Mouse (Mus musculus): ENCODE results near the gene Pex11g. TPM values are rescaled to one million over a fixed set of nuclear protein-coding genes. Genes with fewer than 3 reads are reported as not detected.
A peak's percentile ranks its signal among the peaks of the same experiment; 100 is the strongest.

Pex11g gene
- polyA plus RNA-seq, 1 experiment from 2014 or later: 5.6 TPM

GRCm38 (mm10) chr8:3428426-3428825 lies 39.1 kb downstream of the Pex11g start:
- Histone ChIP-seq H3K9me3 (no peaks in the 10 kb centered on the region), H3K36me3 (peaks cover 49% of the 10 kb centered on the region), H3K27ac (no peak overlapping the region), H3K9ac (no peak overlapping the region), H3K4me1 (no peaks in the 10 kb centered on the region), H3K27me3 (no peaks in the 10 kb centered on the region), H3K4me3 (no peak overlapping the region), H3K4me2 (no peak overlapping the region)
- no peak for ATAC-seq (ENCODE audit: insufficient number of reproducible peaks, low FRiP score, low TSS enrichment, low read depth)
- WGBS: 59% methylated on average over 2 of the region's 2 CpGs

- 81% methylated on average over 3 of the region's 3 CpGs for WGBS
- ATAC-seq (ENCODE audit: insufficient number of reproducible peaks, low FRiP score, low TSS enrichment, low read depth): no peak
- no peaks in the 10 kb centered on the region for H3K9me3 ChIP-seq
- no peak overlapping the region for H3K9ac ChIP-seq
- H3K4me1 ChIP-seq: no peaks in the 10 kb centered on the region
- no peaks in the 10 kb centered on the region for H3K27me3 ChIP-seq
- no peak overlapping the region for H3K4me3 ChIP-seq
- peaks cover 27% of the 10 kb centered on the region for H3K36me3 ChIP-seq
- H3K4me2 ChIP-seq: no peak overlapping the region
- no peak overlapping the region for H3K27ac ChIP-seq
Measured at GRCm38 (mm10) chr8:3426211-3426610, 41.3 kb downstream of the Pex11g start.

GRCm38 (mm10) chr8:3425217-3425616 lies 42.3 kb downstream of the Pex11g start:
- WGBS: 77% methylated on average over 5 of the region's 5 CpGs
- no peak overlapping the region for H3K27ac ChIP-seq
- H3K36me3 ChIP-seq: peaks cover 21% of the 10 kb centered on the region
- no peak overlapping the region for H3K9ac ChIP-seq
- H3K4me2 ChIP-seq: no peak overlapping the region
- no peaks in the 10 kb centered on the region for H3K27me3 ChIP-seq
- H3K4me3 ChIP-seq: no peak overlapping the region
- no peak for ATAC-seq (ENCODE audit: insufficient number of reproducible peaks, low FRiP score, low TSS enrichment, low read depth)
- peaks cover 5% of the 10 kb centered on the region for H3K4me1 ChIP-seq
- H3K9me3 ChIP-seq: no peaks in the 10 kb centered on the region

DNA sequence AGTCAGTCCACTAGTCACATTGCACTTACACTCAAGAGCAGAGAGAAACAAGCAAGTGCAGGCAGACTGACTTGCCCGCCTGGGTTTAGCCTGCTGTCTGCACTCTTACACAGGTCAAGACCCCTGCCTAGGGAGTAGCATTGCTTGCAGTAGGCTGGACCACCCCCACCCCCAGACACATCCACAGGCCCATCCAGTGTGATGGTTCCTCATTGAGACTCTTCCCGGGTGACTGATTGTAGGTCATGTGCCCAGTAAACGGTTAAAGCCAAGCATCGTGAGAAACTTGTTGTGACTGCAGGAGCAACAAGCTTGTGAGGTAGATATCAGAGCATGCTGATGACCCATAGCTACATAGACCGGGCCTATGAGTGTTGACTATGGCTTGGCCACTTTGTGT lies 46.0 kb downstream of the Pex11g start:
- 95% methylated on average over 5 of the region's 5 CpGs for WGBS
- ATAC-seq (ENCODE audit: insufficient number of reproducible peaks, low FRiP score, low TSS enrichment, low read depth): no peak
- no peak overlapping the region for H3K4me3 ChIP-seq
- peaks cover 25% of the 10 kb centered on the region for H3K4me1 ChIP-seq
- H3K9me3 ChIP-seq: no peaks in the 10 kb centered on the region
- no peak overlapping the region for H3K4me2 ChIP-seq
- no peaks in the 10 kb centered on the region for H3K27me3 ChIP-seq
- no peak overlapping the region for H3K9ac ChIP-seq
- no peaks in the 10 kb centered on the region for H3K36me3 ChIP-seq
- H3K27ac ChIP-seq: no peak overlapping the region

DNA sequence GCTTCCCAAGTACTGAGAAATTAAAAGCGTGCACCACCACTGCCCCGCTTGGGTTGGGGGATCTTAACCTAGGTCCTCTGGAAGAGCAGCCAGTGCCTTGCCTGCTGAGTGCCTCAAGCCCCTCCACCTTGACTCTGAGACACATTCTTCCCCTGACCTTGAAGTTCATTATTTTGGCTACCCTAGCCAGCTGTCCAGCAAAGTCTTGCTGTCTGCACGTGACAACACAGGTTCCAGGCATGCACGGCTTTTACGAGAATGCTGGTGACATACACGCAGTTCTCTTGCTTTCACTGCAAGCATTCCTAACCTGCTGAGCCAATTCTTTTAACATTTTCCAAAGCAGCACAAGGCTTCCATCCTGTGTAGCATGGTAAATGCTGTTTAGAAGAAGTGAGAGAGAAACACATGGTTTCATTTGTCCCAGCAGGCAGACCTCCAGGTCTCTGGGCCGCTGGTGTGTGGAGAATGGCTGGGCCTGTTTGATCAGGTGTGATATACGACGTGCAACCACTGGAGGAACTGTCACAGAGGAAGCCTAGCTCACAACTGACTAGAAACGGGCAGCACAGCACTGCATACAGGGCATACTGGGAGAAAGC lies 47.3 kb downstream of the Pex11g start:
- 20% methylated on average over 10 of the region's 10 CpGs for WGBS

DNA sequence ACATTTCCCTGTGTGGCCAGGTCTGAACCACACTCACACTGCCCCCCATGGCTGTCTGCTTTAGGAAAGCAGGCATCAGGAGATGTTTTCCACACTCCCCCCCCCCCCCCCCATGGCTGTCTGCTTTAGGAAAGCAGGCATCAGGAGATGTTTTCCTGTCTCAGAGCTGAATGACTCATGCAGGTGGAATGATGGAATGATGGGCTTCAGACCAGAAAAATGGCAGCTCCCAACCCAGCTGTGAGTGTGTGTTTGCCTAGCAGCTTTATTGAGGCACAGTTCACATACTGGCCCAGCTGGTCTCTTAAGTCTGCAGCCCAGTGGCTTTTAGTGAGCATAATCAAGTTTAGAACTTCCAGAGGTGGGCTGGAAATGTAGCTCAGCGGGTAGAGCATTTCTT lies 49.4 kb downstream of the Pex11g start:
- H3K4me2 ChIP-seq: no peak overlapping the region
- 71% methylated on average over 1 of the region's 1 CpGs for WGBS
- no peaks in the 10 kb centered on the region for H3K9me3 ChIP-seq
- no peaks in the 10 kb centered on the region for H3K36me3 ChIP-seq
- no peak overlapping the region for H3K4me3 ChIP-seq
- H3K9ac ChIP-seq: no peak overlapping the region
- H3K4me1 ChIP-seq: peaks cover 27% of the 10 kb centered on the region
- H3K27ac ChIP-seq: peak overlapping the region; percentile 59; the same call in 1 of the 2 replicates
- no peaks in the 10 kb centered on the region for H3K27me3 ChIP-seq
- ATAC-seq (ENCODE audit: insufficient number of reproducible peaks, low FRiP score, low TSS enrichment, low read depth): no peak

More for the DNA sequence above, 47.3 kb downstream of the Pex11g start:
- ATAC-seq (ENCODE audit: insufficient number of reproducible peaks, low FRiP score, low TSS enrichment, low read depth): no peak
- no peaks in the 10 kb centered on the region for H3K27me3 ChIP-seq
- H3K9ac ChIP-seq: no peak overlapping the region
- peaks cover 25% of the 10 kb centered on the region for H3K4me1 ChIP-seq
- H3K36me3 ChIP-seq: no peaks in the 10 kb centered on the region
- H3K4me2 ChIP-seq: no peak overlapping the region
- H3K27ac ChIP-seq: peak overlapping the region; percentile 48
- H3K9me3 ChIP-seq: no peaks in the 10 kb centered on the region
- H3K4me3 ChIP-seq: no peak overlapping the region

DNA sequence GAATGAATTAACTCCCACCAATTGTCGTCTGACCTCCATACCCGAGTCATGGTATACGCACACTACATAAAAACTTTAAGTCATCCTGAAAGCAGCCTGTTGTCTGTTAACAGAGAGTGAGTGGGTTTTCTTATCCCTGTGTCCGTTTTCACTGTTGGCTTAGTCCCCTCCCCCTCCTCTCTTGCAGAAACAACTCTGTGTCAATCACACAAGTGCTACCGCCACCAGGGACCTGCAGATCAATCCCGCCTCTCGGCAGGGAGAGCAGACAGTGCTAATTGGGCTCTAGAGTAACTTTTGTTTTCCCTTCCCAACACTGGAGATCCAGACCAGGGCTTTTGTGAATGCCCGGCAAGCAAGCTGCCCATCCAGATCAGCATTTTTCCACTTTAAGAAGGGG lies 50.0 kb downstream of the Pex11g start:
- Histone ChIP-seq H3K9me3 (no peaks in the 10 kb centered on the region), H3K9ac (no peak overlapping the region), H3K4me3 (no peak overlapping the region), H3K4me2 (no peak overlapping the region), H3K4me1 (peaks cover 27% of the 10 kb centered on the region), H3K27me3 (no peaks in the 10 kb centered on the region), H3K27ac (no peak overlapping the region), H3K36me3 (no peaks in the 10 kb centered on the region; the same call in 1 of the 2 replicates)
- WGBS: 23% methylated on average over 8 of the region's 8 CpGs
- no peak for ATAC-seq (ENCODE audit: insufficient number of reproducible peaks, low FRiP score, low TSS enrichment, low read depth)

DNA sequence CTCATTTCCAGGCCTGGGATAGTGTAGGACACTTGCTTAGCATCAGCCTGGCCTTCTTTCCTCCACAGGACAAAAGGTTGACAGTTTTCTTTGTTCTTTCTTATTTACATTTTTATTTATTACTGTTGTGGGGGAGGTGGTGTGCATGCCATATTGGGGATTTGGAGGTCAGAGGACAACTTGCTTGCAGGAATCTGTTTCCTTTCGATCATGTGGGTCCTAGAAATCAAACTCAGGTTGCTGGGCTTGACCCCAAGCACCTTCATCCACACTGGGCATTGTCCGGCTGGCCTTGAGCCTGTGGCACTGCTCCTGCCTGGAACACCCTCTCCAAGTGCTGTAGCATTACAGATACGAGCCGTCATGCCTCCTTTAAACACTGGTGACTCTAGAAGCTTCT lies 50.6 kb downstream of the Pex11g start:
- ATAC-seq (ENCODE audit: insufficient number of reproducible peaks, low FRiP score, low TSS enrichment, low read depth): no peak
- Histone ChIP-seq H3K4me2 (no peak overlapping the region), H3K4me1 (peaks cover 31% of the 10 kb centered on the region), H3K4me3 (no peak overlapping the region), H3K27ac (no peak overlapping the region), H3K9ac (no peak overlapping the region), H3K9me3 (no peaks in the 10 kb centered on the region), H3K27me3 (no peaks in the 10 kb centered on the region), H3K36me3 (no peaks in the 10 kb centered on the region; the same call in 1 of the 2 replicates)
- 52% methylated on average over 4 of the region's 4 CpGs for WGBS

GRCm38 (mm10) chr8:3415661-3416060 lies 51.8 kb downstream of the Pex11g start:
- Histone ChIP-seq H3K4me1 (peaks cover 37% of the 10 kb centered on the region), H3K4me3 (no peak overlapping the region), H3K9me3 (no peaks in the 10 kb centered on the region), H3K4me2 (no peak overlapping the region), H3K27me3 (no peaks in the 10 kb centered on the region), H3K27ac (no peak overlapping the region), H3K9ac (no peak overlapping the region), H3K36me3 (no peaks in the 10 kb centered on the region; the same call in 1 of the 2 replicates)
- WGBS: 94% methylated on average over 6 of the region's 6 CpGs
- ATAC-seq (ENCODE audit: insufficient number of reproducible peaks, low FRiP score, low TSS enrichment, low read depth): no peak

GRCm38 (mm10) chr8:3415259-3415658 lies 52.2 kb downstream of the Pex11g start:
- WGBS: 80% methylated on average over 4 of the region's 4 CpGs
- no peaks in the 10 kb centered on the region for H3K27me3 ChIP-seq
- H3K4me1 ChIP-seq: peaks cover 33% of the 10 kb centered on the region
- H3K9me3 ChIP-seq: no peaks in the 10 kb centered on the region
- no peak overlapping the region for H3K27ac ChIP-seq
- no peak overlapping the region for H3K9ac ChIP-seq
- no peak overlapping the region for H3K4me3 ChIP-seq
- H3K36me3 ChIP-seq: no peaks in the 10 kb centered on the region; the same call in 1 of the 2 replicates
- no peak overlapping the region for H3K4me2 ChIP-seq
- ATAC-seq (ENCODE audit: insufficient number of reproducible peaks, low FRiP score, low TSS enrichment, low read depth): no peak

- H3K4me1 ChIP-seq: peaks cover 28% of the 10 kb centered on the region
- no peak for ATAC-seq (ENCODE audit: insufficient number of reproducible peaks, low FRiP score, low TSS enrichment, low read depth)
- no peak overlapping the region for H3K4me2 ChIP-seq
- H3K9ac ChIP-seq: no peak overlapping the region
- H3K27me3 ChIP-seq: no peaks in the 10 kb centered on the region
- no peaks in the 10 kb centered on the region; the same call in 1 of the 2 replicates for H3K36me3 ChIP-seq
- no peak overlapping the region for H3K4me3 ChIP-seq
- no peaks in the 10 kb centered on the region for H3K9me3 ChIP-seq
- no peak overlapping the region for H3K27ac ChIP-seq
- 77% methylated on average over 6 of the region's 6 CpGs for WGBS
Measured at GRCm38 (mm10) chr8:3414639-3415190, 52.8 kb downstream of the Pex11g start.

- Histone ChIP-seq H3K4me3 (no peak overlapping the region), H3K27me3 (no peaks in the 10 kb centered on the region), H3K27ac (no peak overlapping the region), H3K36me3 (no peaks in the 10 kb centered on the region; the same call in 1 of the 2 replicates), H3K4me1 (peaks cover 18% of the 10 kb centered on the region), H3K9ac (no peak overlapping the region), H3K4me2 (no peak overlapping the region), H3K9me3 (no peaks in the 10 kb centered on the region)
- WGBS: 98% methylated on average over 1 of the region's 1 CpGs
- no peak for ATAC-seq (ENCODE audit: insufficient number of reproducible peaks, low FRiP score, low TSS enrichment, low read depth)
Measured at GRCm38 (mm10) chr8:3412816-3413215, 54.7 kb downstream of the Pex11g start.

Data from limb, embryonic 15.5 days (tissue).